Mouse (Mus musculus) hindbrain, embryonic 11.5 days (tissue): ENCODE measurements around the gene Arhgap27. TPM values are rescaled to one million over a fixed set of nuclear protein-coding genes. Genes with fewer than 3 reads are reported as not detected.

Experiments
- ATAC-seq: fragments of 200-750 bp; cut with Nextera tagmentation; 2 replicates; pipeline ENCODE4 v1.8.0; 2017; ENCODE audit warnings: mild to moderate bottlenecking, moderate TSS enrichment, moderate library complexity; ENCODE audit not compliant: low FRiP score
- DNase-seq: peaks from one replicate; pipeline ENCODE4 v3.0.0-alpha.2; 2015; ENCODE audit warnings: low spot score
- H3K27ac ChIP-seq: fragments of 300-500 bp; sonication (generic); 2 replicates; pipeline ENCODE4 v1.5.1; 2014; ENCODE audit warnings: mild to moderate bottlenecking, low read depth, low read length
- H3K27me3 ChIP-seq: fragments of 300-500 bp; sonication (generic); 2 replicates; pipeline ENCODE4 v1.6.1; 2014; ENCODE audit warnings: mild to moderate bottlenecking, low read length, moderate library complexity, mixed read lengths; ENCODE audit not compliant: control insufficient read depth, insufficient read depth
- H3K36me3 ChIP-seq: fragments of 300-500 bp; sonication (generic); 2 replicates; pipeline ENCODE4 v1.6.1; 2014; ENCODE audit warnings: mild to moderate bottlenecking, low read length, moderate library complexity, mixed read lengths; ENCODE audit not compliant: control insufficient read depth, insufficient read depth
- H3K4me1 ChIP-seq: fragments of 300-500 bp; sonication (generic); replicated peaks from 2 replicates; pipeline ENCODE4 v1.6.1; 2014; ENCODE audit warnings: low read length, mixed read lengths; ENCODE audit not compliant: control insufficient read depth, insufficient read depth
- H3K4me2 ChIP-seq: fragments of 300-500 bp; sonication (generic); replicated peaks from 2 replicates; pipeline ENCODE4 v1.6.1; 2014; ENCODE audit warnings: mild to moderate bottlenecking, low read depth, low read length
- H3K4me3 ChIP-seq: fragments of 300-500 bp; sonication (generic); 2 replicates; pipeline ENCODE4 v1.5.1; 2014; ENCODE audit warnings: low read depth, low read length
- H3K9ac ChIP-seq: fragments of 300-500 bp; sonication (generic); 2 replicates; pipeline ENCODE4 v1.6.1; 2014; ENCODE audit warnings: low read depth, low read length
- H3K9me3 ChIP-seq: fragments of 300-500 bp; sonication (generic); 2 replicates; pipeline ENCODE4 v1.6.1; 2016; ENCODE audit warnings: low read length; ENCODE audit not compliant: control insufficient read depth
- WGBS: fragments of 180-500 bp; shearing (Covaris S2); extraction: QIAGEN DNeasy Blood & Tissue Kit; methylation state at CpG from one replicate; pipeline ENCODE4 v1.1.7; 2014; 5-methylcytosine and 5-hydroxymethylcytosine counted together
- polyA plus RNA-seq: library from polyadenylated mRNA; unstranded; fragments of >200 nt; fragmentation: Nextera tagmentation; extraction: Ambion mirVana; gene quantifications from 2 replicates; pipeline ENCODE4 v1.2.1, GENCODE M21; 2014

Arhgap27 gene
- polyA plus RNA-seq, 1 experiment from 2014 or later = 2.8 TPM

GRCm38 (mm10) chr11:103394025-103394424, 30.5 kb upstream of the Arhgap27 start:
- WGBS = 92% methylated on average over 7 of the region's 7 CpGs
- H3K4me2 ChIP-seq = no peak overlapping the region
- H3K27me3 ChIP-seq = no peaks in the 10 kb centered on the region
- no peak overlapping the region for H3K4me3 ChIP-seq
- no peak for ATAC-seq
- DNase-seq = no peak
- 0 out of 2 replicates have a peak, but pooled peaks cover 8% of the 10 kb centered on the region for H3K36me3 ChIP-seq
- no peaks in the 10 kb centered on the region for H3K4me1 ChIP-seq
- no peak overlapping the region for H3K27ac ChIP-seq
- no peak overlapping the region for H3K9ac ChIP-seq
- no peaks in the 10 kb centered on the region for H3K9me3 ChIP-seq

GRCm38 (mm10) chr11:103387870-103388526, 24.5 kb upstream of the Arhgap27 start:
- WGBS = 66% methylated on average over 7 of the region's 7 CpGs
- H3K9me3 ChIP-seq = no peaks in the 10 kb centered on the region
- no peak overlapping the region for H3K9ac ChIP-seq
- H3K27me3 ChIP-seq = no peaks in the 10 kb centered on the region
- H3K27ac ChIP-seq = no peak overlapping the region
- DNase-seq (no peak), ATAC-seq (no peak)
- H3K4me2 ChIP-seq = no peak overlapping the region
- no peaks in the 10 kb centered on the region for H3K4me1 ChIP-seq
- H3K4me3 ChIP-seq = no peak overlapping the region
- H3K36me3 ChIP-seq = 0 out of 2 replicates have a peak, but pooled peaks cover 2% of the 10 kb centered on the region

GRCm38 (mm10) chr11:103386827-103387226, 23.3 kb upstream of the Arhgap27 start:
- no peaks in the 10 kb centered on the region for H3K36me3 ChIP-seq
- 97% methylated on average over 9 of the region's 9 CpGs for WGBS

GRCm38 (mm10) chr11:103381956-103382613, 18.6 kb upstream of the Arhgap27 start:
- Histone ChIP-seq H3K4me1 (no peaks in the 10 kb centered on the region), H3K4me3 (no peak overlapping the region), H3K36me3 (no peaks in the 10 kb centered on the region; the same call in 1 of the 2 replicates), H3K9me3 (no peaks in the 10 kb centered on the region), H3K27me3 (no peaks in the 10 kb centered on the region), H3K4me2 (no peak overlapping the region), H3K9ac (no peak overlapping the region), H3K27ac (no peak overlapping the region)
- DNase-seq (no peak), ATAC-seq (no peak)
- 81% methylated on average over 5 of the region's 5 CpGs for WGBS

More at GRCm38 (mm10) chr11:103386827-103387226, 23.3 kb upstream of the Arhgap27 start:
- H3K9me3 ChIP-seq = no peaks in the 10 kb centered on the region
- ATAC-seq (no peak), DNase-seq (no peak)
- no peak overlapping the region for H3K4me3 ChIP-seq
- H3K27me3 ChIP-seq = no peaks in the 10 kb centered on the region
- no peak overlapping the region for H3K9ac ChIP-seq
- no peaks in the 10 kb centered on the region for H3K4me1 ChIP-seq
- H3K4me2 ChIP-seq = no peak overlapping the region
- H3K27ac ChIP-seq = no peak overlapping the region

GRCm38 (mm10) chr11:103381505-103381904, 18.0 kb upstream of the Arhgap27 start:
- DNase-seq (no peak), ATAC-seq (no peak)
- H3K27me3 ChIP-seq = no peaks in the 10 kb centered on the region
- H3K9ac ChIP-seq = no peak overlapping the region
- WGBS = 96% methylated on average over 7 of the region's 7 CpGs
- H3K9me3 ChIP-seq = no peaks in the 10 kb centered on the region
- no peak overlapping the region for H3K4me3 ChIP-seq
- no peak overlapping the region for H3K4me2 ChIP-seq
- no peaks in the 10 kb centered on the region for H3K4me1 ChIP-seq
- H3K27ac ChIP-seq = no peak overlapping the region
- no peaks in the 10 kb centered on the region; the same call in 1 of the 2 replicates for H3K36me3 ChIP-seq

- no peaks in the 10 kb centered on the region; the same call in 1 of the 2 replicates for H3K36me3 ChIP-seq
- DNase-seq (no peak), ATAC-seq (no peak)
- no peak overlapping the region for H3K9ac ChIP-seq
- H3K9me3 ChIP-seq = no peaks in the 10 kb centered on the region
- no peak overlapping the region for H3K4me3 ChIP-seq
- H3K4me2 ChIP-seq = no peak overlapping the region
- WGBS = 90% methylated on average over 5 of the region's 5 CpGs
- H3K4me1 ChIP-seq = no peaks in the 10 kb centered on the region
- H3K27ac ChIP-seq = no peak overlapping the region
- no peaks in the 10 kb centered on the region for H3K27me3 ChIP-seq
These were observed 17.0 kb upstream of the Arhgap27 start for GRCm38 (mm10) chr11:103380460-103380859.

GRCm38 (mm10) chr11:103378341-103378740, 14.8 kb upstream of the Arhgap27 start:
- WGBS = 96% methylated on average over 6 of the region's 6 CpGs
- Histone ChIP-seq H3K4me3 (no peak overlapping the region), H3K4me1 (no peaks in the 10 kb centered on the region), H3K27ac (no peak overlapping the region), H3K27me3 (no peaks in the 10 kb centered on the region), H3K9me3 (no peaks in the 10 kb centered on the region), H3K9ac (no peak overlapping the region), H3K4me2 (no peak overlapping the region), H3K36me3 (no peaks in the 10 kb centered on the region; the same call in 1 of the 2 replicates)
- DNase-seq (no peak), ATAC-seq (no peak)

- H3K27ac ChIP-seq = no peak overlapping the region
- no peak overlapping the region for H3K4me2 ChIP-seq
- H3K4me1 ChIP-seq = no peaks in the 10 kb centered on the region
- no peaks in the 10 kb centered on the region for H3K27me3 ChIP-seq
- H3K4me3 ChIP-seq = no peak overlapping the region
- H3K36me3 ChIP-seq = no peaks in the 10 kb centered on the region; the same call in 1 of the 2 replicates
- 93% methylated on average over 5 of the region's 5 CpGs for WGBS
- no peaks in the 10 kb centered on the region for H3K9me3 ChIP-seq
- ATAC-seq (no peak), DNase-seq (no peak)
- H3K9ac ChIP-seq = no peak overlapping the region
These were observed 12.3 kb upstream of the Arhgap27 start for GRCm38 (mm10) chr11:103375772-103376171.

- no peak for DNase-seq
- H3K27ac ChIP-seq = no peak overlapping the region
- no peaks in the 10 kb centered on the region for H3K4me1 ChIP-seq
- no peak overlapping the region for H3K4me2 ChIP-seq
- no peaks in the 10 kb centered on the region for H3K27me3 ChIP-seq
- ATAC-seq = no peak
- no peak overlapping the region for H3K9ac ChIP-seq
- H3K36me3 ChIP-seq = no peaks in the 10 kb centered on the region; the same call in 1 of the 2 replicates
- WGBS = 80% methylated on average over 1 of the region's 1 CpGs
- no peak overlapping the region for H3K4me3 ChIP-seq
- H3K9me3 ChIP-seq = no peaks in the 10 kb centered on the region
These were observed 11.8 kb upstream of the Arhgap27 start for GRCm38 (mm10) chr11:103375258-103375657.
